Mouse (Mus musculus): ENCODE measurements around the gene Ceacam10. TPM values are rescaled to one million over a fixed set of nuclear protein-coding genes. Genes with fewer than 3 reads are reported as not detected.

Ceacam10 gene
- total and polyA plus RNA-seq, 3 experiments: 0.19 TPM; not detected in 2

DNA sequence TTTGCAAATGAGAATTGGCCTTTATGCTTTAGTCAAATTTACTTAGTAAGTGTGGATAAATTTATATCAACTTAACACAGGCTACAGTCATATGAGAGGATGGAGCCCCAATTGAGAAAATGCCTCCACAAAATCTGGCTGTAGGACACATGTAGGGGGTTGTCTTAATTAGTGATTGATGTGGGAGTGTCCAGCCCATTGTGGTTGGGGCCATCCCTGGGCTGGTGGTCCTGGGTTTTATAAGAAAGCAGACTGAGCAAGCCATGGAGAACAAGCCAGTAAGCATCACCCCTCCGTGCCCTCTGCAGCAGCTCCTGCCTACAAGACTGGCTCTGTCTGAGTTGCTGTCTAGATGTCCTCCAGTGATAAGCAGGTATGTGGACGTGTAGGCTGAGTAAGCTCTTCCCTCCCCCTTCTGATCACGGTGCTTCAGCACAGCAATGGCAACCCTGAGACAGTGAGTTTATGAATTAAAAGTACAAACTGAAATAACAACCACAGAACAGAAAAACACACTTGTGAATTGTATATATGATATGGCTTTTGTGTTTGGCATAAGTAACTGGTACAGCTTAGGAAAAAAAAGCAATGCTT is 3.0 kb upstream of the Ceacam10 start (continued):
- TF ChIP-seq HCFC1 (IDR thresholded peaks at IDR 0.05; ENCODE audit: low read depth, low read length) (no peak), MAZ (IDR thresholded peaks at IDR 0.05; ENCODE audit: low read depth, low read length) (no peak), JUND (IDR thresholded peaks at IDR 0.05; ENCODE audit: low read depth, low read length) (no peak), ETS1 (IDR thresholded peaks at IDR 0.05; ENCODE audit: low read depth, low read length) (peak; percentile 51; the same call in 1 of the 2 replicates), NELFE (IDR thresholded peaks at IDR 0.05; ENCODE audit: low read depth, low read length) (peak; percentile 28; the same call in 1 of the 2 replicates), BHLHE40 (IDR thresholded peaks at IDR 0.05; ENCODE audit: borderline replicate concordance, low read depth, low read length) (no peak), MAX (IDR thresholded peaks at IDR 0.05; ENCODE audit: low read length) (no peak), SIN3A (IDR thresholded peaks at IDR 0.05; ENCODE audit: low read length) (no peak), ZKSCAN1 (IDR thresholded peaks at IDR 0.05; ENCODE audit: low read depth, low read length) (no peak), POLR2AphosphoS5 (IDR thresholded peaks at IDR 0.05; ENCODE audit: borderline replicate concordance, low read depth, low read length) (no peak), MXI1 (IDR thresholded peaks at IDR 0.05; ENCODE audit: low read depth, low read length) (no peak)

DNA sequence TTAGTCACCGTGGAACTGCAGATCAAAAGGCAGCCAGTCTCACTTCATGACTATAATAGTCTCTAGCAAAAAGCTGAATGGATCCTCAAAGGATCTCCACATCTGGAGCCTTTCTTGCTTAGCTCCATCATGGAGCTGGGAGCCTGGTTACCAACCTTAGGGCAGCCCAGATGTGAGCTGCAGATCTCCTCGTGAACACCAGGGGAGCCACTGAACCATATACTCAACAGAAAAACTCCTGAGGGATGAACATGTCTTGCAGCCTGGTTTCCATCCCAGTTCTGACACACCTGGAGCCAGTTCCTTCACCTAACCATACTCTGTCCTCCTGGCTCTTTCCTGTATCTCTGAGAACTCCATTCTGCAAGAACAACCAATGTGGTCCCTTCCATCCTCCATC is 861 bp upstream of the Ceacam10 start:
- peak; percentile 15 for DNase-seq (ENCODE audit: low read depth, low spot score)
- Histone ChIP-seq H3K4me1 (ENCODE audit: control insufficient read depth in 1 of 2, insufficient read depth in 2 of 2, low read length in 2 of 2) (peaks cover 0 to 4% of the 10 kb centered on the region in 2 experiments; a peak in 2 of 4 replicates), H3K9me3 (replicated peaks; ENCODE audit: insufficient read depth, low read length) (no peaks in the 10 kb centered on the region), H3K27ac (ENCODE audit: control insufficient read depth, low read depth, low read length) (no peak overlapping the region), H3K36me3 (ENCODE audit: control insufficient read depth in 1 of 2, insufficient read depth in 2 of 2, low read length in 2 of 2) (no peaks in the 10 kb centered on the region), H3K79me2 (ENCODE audit: control insufficient read depth, insufficient read depth, low read length, poor library complexity) (no peaks in the 10 kb centered on the region), H3K4me3 (ENCODE audit: control insufficient read depth in 1 of 2, insufficient read depth in 1 of 2, low read depth in 2 of 2, low read length in 2 of 2) (no peak overlapping the region), H3K9ac (ENCODE audit: control insufficient read depth, low read depth, low read length, poor library complexity, severe bottlenecking) (no peak overlapping the region), H3K27me3 (ENCODE audit: control insufficient read depth in 1 of 2, insufficient read depth in 2 of 2, low read length in 2 of 2) (no peaks in the 10 kb centered on the region)
- TF ChIP-seq RAD21 (IDR thresholded peaks at IDR 0.05; ENCODE audit: low read depth, low read length) (peak; percentile 11), MYB (IDR thresholded peaks at IDR 0.05; ENCODE audit: low read depth, low read length) (no peak), CTCF (IDR thresholded peaks at IDR 0.05 in 2 of 3, conservative IDR thresholded peaks at IDR 0.05 in 1 of 3; ENCODE audit: control insufficient read depth in 1 of 3, insufficient read depth in 1 of 3, low read depth in 2 of 3, low read length in 3 of 3, poor library complexity in 1 of 3, severe bottlenecking in 1 of 3) (peak in 2 of 3 experiments; percentile 21 to 24; a peak in 3 of 6 replicates), TCF12 (IDR thresholded peaks at IDR 0.05; ENCODE audit: low read depth, low read length) (no peak)

DNA sequence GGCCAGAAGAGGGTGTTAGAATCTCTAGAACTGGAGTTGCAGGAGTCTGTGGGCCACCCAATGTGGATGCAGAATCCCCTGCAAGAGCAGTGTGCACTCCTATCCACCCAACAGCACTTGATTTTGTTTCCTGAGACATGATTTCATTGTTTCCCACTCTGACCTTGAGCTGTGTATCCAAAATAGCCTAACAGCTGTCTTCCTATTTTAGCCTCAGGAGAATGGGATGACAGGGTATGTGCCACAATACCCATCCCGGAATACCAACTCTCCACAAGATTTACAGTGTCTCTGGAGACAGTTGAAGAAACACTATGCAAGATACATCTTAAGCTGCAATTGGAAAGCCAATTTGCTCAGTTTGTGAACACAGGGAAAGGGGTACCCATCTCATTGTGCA is 20.9 kb downstream of the Ceacam10 start:
- H3K36me3 ChIP-seq (ENCODE audit: control insufficient read depth in 1 of 2, insufficient read depth in 2 of 2, low read length in 2 of 2): no peaks in the 10 kb centered on the region
- no peaks in the 10 kb centered on the region; a peak in 1 of 4 replicates for H3K27me3 ChIP-seq (ENCODE audit: control insufficient read depth in 1 of 2, insufficient read depth in 2 of 2, low read length in 2 of 2)
- no peak for DNase-seq (ENCODE audit: low read depth, low spot score)
- H3K4me1 ChIP-seq (ENCODE audit: control insufficient read depth in 1 of 2, insufficient read depth in 2 of 2, low read length in 2 of 2): no peaks in the 10 kb centered on the region
- no peak overlapping the region for H3K27ac ChIP-seq (ENCODE audit: control insufficient read depth, low read depth, low read length)
- no peak overlapping the region for H3K9ac ChIP-seq (ENCODE audit: control insufficient read depth, low read depth, low read length, poor library complexity, severe bottlenecking)
- TF ChIP-seq SIN3A (IDR thresholded peaks at IDR 0.05; ENCODE audit: low read length) (no peak), MXI1 (IDR thresholded peaks at IDR 0.05; ENCODE audit: low read depth, low read length) (no peak), UBTF (IDR thresholded peaks at IDR 0.05; ENCODE audit: borderline replicate concordance, insufficient read depth, low read depth, low read length) (no peak), MAX (IDR thresholded peaks at IDR 0.05; ENCODE audit: low read length) (no peak), JUND (IDR thresholded peaks at IDR 0.05; ENCODE audit: low read depth, low read length) (no peak), ZMIZ1 (IDR thresholded peaks at IDR 0.05; ENCODE audit: low read depth, low read length) (no peak), GABPA (IDR thresholded peaks at IDR 0.05; ENCODE audit: low read depth, low read length) (no peak), TCF12 (IDR thresholded peaks at IDR 0.05; ENCODE audit: low read depth, low read length) (no peak), RAD21 (IDR thresholded peaks at IDR 0.05; ENCODE audit: low read depth, low read length) (no peak), RCOR1 (IDR thresholded peaks at IDR 0.05; ENCODE audit: low read depth, low read length) (no peak), MYC (IDR thresholded peaks at IDR 0.05; ENCODE audit: low read depth, low read length) (no peak), ELF1 (IDR thresholded peaks at IDR 0.05; ENCODE audit: low read depth, low read length) (no peak), GATA1 (IDR thresholded peaks at IDR 0.05; ENCODE audit: low read depth, low read length) (no peak), ZC3H11A (IDR thresholded peaks at IDR 0.05; ENCODE audit: low read depth, low read length) (no peak), TBP (IDR thresholded peaks at IDR 0.05; ENCODE audit: low read depth, low read length) (no peak), EP300 (IDR thresholded peaks at IDR 0.05; ENCODE audit: low read depth in 1 of 2, low read length in 2 of 2) (no peak), CTCF (IDR thresholded peaks at IDR 0.05 in 2 of 3, conservative IDR thresholded peaks at IDR 0.05 in 1 of 3; ENCODE audit: control insufficient read depth in 1 of 3, insufficient read depth in 1 of 3, low read depth in 2 of 3, low read length in 3 of 3, poor library complexity in 1 of 3, severe bottlenecking in 1 of 3) (no peak), USF2 (IDR thresholded peaks at IDR 0.05; ENCODE audit: borderline replicate concordance in 1 of 2, insufficient read depth in 1 of 2, low read depth in 1 of 2, low read length in 2 of 2) (no peak)
- H3K79me2 ChIP-seq (ENCODE audit: control insufficient read depth, insufficient read depth, low read length, poor library complexity): no peaks in the 10 kb centered on the region
- no peak overlapping the region for H3K4me3 ChIP-seq (ENCODE audit: control insufficient read depth in 1 of 2, insufficient read depth in 1 of 2, low read depth in 2 of 2, low read length in 2 of 2)
- H3K9me3 ChIP-seq (replicated peaks; ENCODE audit: insufficient read depth, low read length): no peaks in the 10 kb centered on the region; the same call in 1 of the 2 replicates
